Mouse (Mus musculus): ENCODE data around the gene Nup62cl.

DNA sequence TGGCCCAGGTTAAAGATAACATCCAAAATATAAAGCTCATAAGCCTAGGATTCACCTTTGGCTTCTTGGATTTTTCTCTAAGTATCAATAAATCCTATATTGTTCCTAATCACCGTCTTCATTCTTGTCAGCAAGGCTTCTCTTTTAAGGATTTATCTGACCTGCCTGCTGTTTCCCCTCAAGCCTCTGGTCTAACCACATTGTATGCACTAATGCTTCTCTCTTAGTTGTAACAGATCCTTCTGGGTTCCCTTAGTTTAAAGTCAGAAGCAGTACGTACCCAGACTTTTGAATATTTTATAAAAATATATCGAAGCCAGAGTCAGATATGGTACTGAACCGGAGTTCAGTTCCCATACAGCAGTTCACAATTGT lies 63.8 kb downstream of the Nup62cl start:
- TF ChIP-seq MYC (IDR thresholded peaks at IDR 0.05; ENCODE audit: low read depth, low read length): no peak
- no peak for TF ChIP-seq CTCF (IDR thresholded peaks at IDR 0.05 in 2 of 3, conservative IDR thresholded peaks at IDR 0.05 in 1 of 3; ENCODE audit: control insufficient read depth in 1 of 3, insufficient read depth in 1 of 3, low read depth in 2 of 3, low read length in 3 of 3, poor library complexity in 1 of 3, severe bottlenecking in 1 of 3)
- TF ChIP-seq KAT2A (conservative IDR thresholded peaks at IDR 0.05; ENCODE audit: low read depth, low read length): no peak
- no peak for TF ChIP-seq POLR2A (IDR thresholded peaks at IDR 0.05; ENCODE audit: control insufficient read depth in 1 of 2, insufficient read depth in 1 of 2, low read depth in 1 of 2, low read length in 2 of 2, poor library complexity in 1 of 2)
- no peak for TF ChIP-seq RCOR1 (IDR thresholded peaks at IDR 0.05; ENCODE audit: low read depth, low read length)
- no peak for TF ChIP-seq ZNF384 (IDR thresholded peaks at IDR 0.05; ENCODE audit: low read depth, low read length)
- no peak; a peak in 1 of 4 replicates for TF ChIP-seq EP300 (IDR thresholded peaks at IDR 0.05; ENCODE audit: low read depth in 1 of 2, low read length in 2 of 2)
- no peak for TF ChIP-seq GABPA (IDR thresholded peaks at IDR 0.05; ENCODE audit: low read depth, low read length)
- TF ChIP-seq SIN3A (IDR thresholded peaks at IDR 0.05; ENCODE audit: low read length): no peak
- no peak for TF ChIP-seq MYB (IDR thresholded peaks at IDR 0.05; ENCODE audit: low read depth, low read length)
